Mouse (Mus musculus) large intestine, adult 2 months (tissue): ENCODE measurements at regions not wholly inside any gene's neighbourhood (a gene's known extent, or its start where the extent isn't known, plus 50 kb on each side); places are given as distances from the start of the nearest gene placed in this dataset.

ENCODE experiments used
- DNase-seq: peaks from one replicate; pipeline ENCODE4 v3.0.0-alpha.2; 2012; ENCODE audit warnings: low read depth, low spot score
- WGBS: fragments of 180-500 bp; shearing (Covaris S2); methylation state at CpG from one replicate; pipeline ENCODE4 v1.1.7; 2018; 5-methylcytosine and 5-hydroxymethylcytosine counted together

GRCm38 (mm10) chr15:62224191-62224590 lies 1301.4 kb upstream of the A1bg start:
- WGBS, result 89% methylated on average over 3 of the region's 3 CpGs
- DNase-seq, result no peak

- 79% methylated on average over 6 of the region's 6 CpGs for WGBS
- no peak for DNase-seq
Observed at GRCm38 (mm10) chr15:62223156-62223840, 1300.5 kb upstream of the A1bg start.

GRCm38 (mm10) chr15:62222731-62223130 lies 1299.9 kb upstream of the A1bg start:
- 81% methylated on average over 5 of the region's 5 CpGs for WGBS
- DNase-seq, result no peak

- 95% methylated on average over 6 of the region's 6 CpGs for WGBS
- no peak for DNase-seq
Observed at GRCm38 (mm10) chr15:62222201-62222600, 1299.4 kb upstream of the A1bg start.

GRCm38 (mm10) chr15:62221024-62221819 lies 1298.4 kb upstream of the A1bg start:
- no peak for DNase-seq
- WGBS, result 87% methylated on average over 8 of the region's 8 CpGs

GRCm38 (mm10) chr15:62220620-62221019 lies 1297.8 kb upstream of the A1bg start:
- no peak for DNase-seq
- WGBS, result 93% methylated on average over 3 of the region's 3 CpGs

GRCm38 (mm10) chr15:62219934-62220540 lies 1297.2 kb upstream of the A1bg start:
- no peak for DNase-seq
- WGBS, result 96% methylated on average over 9 of the region's 9 CpGs

GRCm38 (mm10) chr15:62218346-62219080 lies 1295.7 kb upstream of the A1bg start:
- WGBS, result 97% methylated on average over 21 of the region's 21 CpGs
- DNase-seq, result no peak

- WGBS, result 84% methylated on average over 8 of the region's 8 CpGs
- no peak for DNase-seq
Observed at GRCm38 (mm10) chr15:62216688-62217477, 1294.1 kb upstream of the A1bg start.

GRCm38 (mm10) chr15:62215616-62216398 lies 1293.0 kb upstream of the A1bg start:
- no peak for DNase-seq
- WGBS, result 67% methylated on average over 8 of the region's 8 CpGs

GRCm38 (mm10) chr15:62214300-62214699 lies 1291.5 kb upstream of the A1bg start:
- 93% methylated on average over 4 of the region's 4 CpGs for WGBS
- DNase-seq, result no peak

GRCm38 (mm10) chr15:62212283-62212910 lies 1289.6 kb upstream of the A1bg start:
- 41% methylated on average over 5 of the region's 5 CpGs for WGBS
- peak; percentile 18 for DNase-seq

GRCm38 (mm10) chr15:62209881-62210481 lies 1287.2 kb upstream of the A1bg start:
- WGBS, result 58% methylated on average over 5 of the region's 5 CpGs

GRCm38 (mm10) chr15:62209296-62209695 lies 1286.5 kb upstream of the A1bg start:
- no peak for DNase-seq

More at GRCm38 (mm10) chr15:62209881-62210481, 1287.2 kb upstream of the A1bg start:
- no peak for DNase-seq

GRCm38 (mm10) chr15:62206502-62206902 lies 1283.7 kb upstream of the A1bg start:
- WGBS, result 26% methylated on average over 4 of the region's 4 CpGs
- DNase-seq, result peak; percentile 19

More at GRCm38 (mm10) chr15:62209296-62209695, 1286.5 kb upstream of the A1bg start:
- 49% methylated on average over 3 of the region's 3 CpGs for WGBS

GRCm38 (mm10) chr15:62203951-62204905 lies 1281.4 kb upstream of the A1bg start:
- no peak for DNase-seq
- 49% methylated on average over 18 of the region's 18 CpGs for WGBS
